Mouse (Mus musculus) cerebral cortex, adult 2 months (tissue): ENCODE measurements around the gene Thegl.

Experiments used
- WGBS: fragments of 180-500 bp; shearing (Covaris S2); methylation state at CpG from one replicate; pipeline ENCODE4 v1.1.7; 2018; 5-methylcytosine and 5-hydroxymethylcytosine counted together

Gene Thegl

GRCm38 (mm10) chr5:77096194-77096593 is 80.4 kb downstream of the Thegl start:
- WGBS: 95% methylated on average over 3 of the region's 3 CpGs

GRCm38 (mm10) chr5:77097686-77098085 is 81.9 kb downstream of the Thegl start:
- WGBS: 76% methylated on average over 6 of the region's 6 CpGs

GRCm38 (mm10) chr5:77098874-77099273 is 83.1 kb downstream of the Thegl start:
- WGBS: 93% methylated on average over 3 of the region's 3 CpGs

- WGBS: 79% methylated on average over 11 of the region's 11 CpGs
Observed at GRCm38 (mm10) chr5:77099317-77099996, 83.6 kb downstream of the Thegl start.

- WGBS: 89% methylated on average over 6 of the region's 6 CpGs
Observed at GRCm38 (mm10) chr5:77099997-77100380, 84.2 kb downstream of the Thegl start.

GRCm38 (mm10) chr5:77100691-77101090 is 84.9 kb downstream of the Thegl start:
- WGBS: 91% methylated on average over 6 of the region's 6 CpGs

- WGBS: 63% methylated on average over 15 of the region's 15 CpGs
Observed at GRCm38 (mm10) chr5:77102522-77103365, 86.9 kb downstream of the Thegl start.

GRCm38 (mm10) chr5:77107146-77107822 is 91.5 kb downstream of the Thegl start:
- 96% methylated on average over 11 of the region's 11 CpGs for WGBS

GRCm38 (mm10) chr5:77108806-77109205 is 93.0 kb downstream of the Thegl start:
- 96% methylated on average over 6 of the region's 6 CpGs for WGBS

GRCm38 (mm10) chr5:77109814-77110213 is 94.0 kb downstream of the Thegl start:
- 86% methylated on average over 2 of the region's 2 CpGs for WGBS
